Mouse (Mus musculus) C2C12 (cell line): ENCODE results near the gene Trip6. TPM values are rescaled to one million over a fixed set of nuclear protein-coding genes. Genes with fewer than 3 reads are reported as not detected.

ENCODE experiments used
- H3K27me3 ChIP-seq: one replicate; pipeline ENCODE4 v1.6.1; 2011; ENCODE audit not compliant: control insufficient read depth, insufficient read depth, insufficient read length
- H3K36me3 ChIP-seq: one replicate; pipeline ENCODE4 v1.6.1; 2011; ENCODE audit not compliant: control insufficient read depth, insufficient read depth
- H3K4me3 ChIP-seq: one replicate; pipeline ENCODE4 v1.5.1; 2011; ENCODE audit warnings: mild to moderate bottlenecking, control low read depth; ENCODE audit not compliant: poor library complexity, insufficient read depth, severe bottlenecking
- H3K79me2 ChIP-seq: one replicate; pipeline ENCODE4 v1.6.1; 2011; ENCODE audit not compliant: control insufficient read depth, insufficient read depth
- H3K79me3 ChIP-seq: one replicate; pipeline ENCODE4 v1.6.1; 2011; ENCODE audit warnings: low read depth, control low read depth
- H3ac ChIP-seq: one replicate; pipeline ENCODE3; 2011; ENCODE audit warnings: low read depth; ENCODE audit not compliant: control insufficient read depth, insufficient read length
- CEBPB ChIP-seq: IDR thresholded peaks from one replicate; pipeline ENCODE4 v1.6.1; 2011; ENCODE audit warnings: low read depth, mild to moderate bottlenecking, control low read depth, moderate library complexity
- CTCF ChIP-seq: IDR thresholded peaks from one replicate; pipeline ENCODE4 v1.5.1; 2011; ENCODE audit not compliant: control insufficient read depth, insufficient read depth, insufficient read length
- FOSL1 ChIP-seq: IDR thresholded peaks from one replicate; pipeline ENCODE4 v1.8.0; 2011; ENCODE audit warnings: mild to moderate bottlenecking, low read length; ENCODE audit not compliant: poor library complexity, insufficient read depth, severe bottlenecking
- MAX ChIP-seq: IDR thresholded peaks from one replicate; pipeline ENCODE4 v1.6.1; 2011; ENCODE audit warnings: mild to moderate bottlenecking, control low read depth
- MYOD1 ChIP-seq: IDR thresholded peaks from one replicate; pipeline ENCODE4 v1.6.1; 2011; ENCODE audit warnings: low read depth; ENCODE audit not compliant: control insufficient read depth, insufficient read length
- MYOG ChIP-seq: IDR thresholded peaks from one replicate; pipeline ENCODE4 v1.6.1; 2011; ENCODE audit not compliant: control insufficient read depth, insufficient read length; ENCODE audit errors: extremely low read depth
- USF1 ChIP-seq: IDR thresholded peaks from one replicate; pipeline ENCODE4 v1.6.1; 2011; ENCODE audit warnings: low read depth, mild to moderate bottlenecking, control low read depth, moderate library complexity
- polyA plus RNA-seq: library from polyadenylated mRNA; unstranded; fragments of >200 nt; fragmentation: generic; extraction: Trizol; gene quantifications from one replicate; pipeline ENCODE4 v1.2.1, GENCODE M21; 2012; ENCODE audit warnings: missing spikeins

Trip6 gene
- polyA plus RNA-seq, 1 experiment, result 80.0 TPM

DNA sequence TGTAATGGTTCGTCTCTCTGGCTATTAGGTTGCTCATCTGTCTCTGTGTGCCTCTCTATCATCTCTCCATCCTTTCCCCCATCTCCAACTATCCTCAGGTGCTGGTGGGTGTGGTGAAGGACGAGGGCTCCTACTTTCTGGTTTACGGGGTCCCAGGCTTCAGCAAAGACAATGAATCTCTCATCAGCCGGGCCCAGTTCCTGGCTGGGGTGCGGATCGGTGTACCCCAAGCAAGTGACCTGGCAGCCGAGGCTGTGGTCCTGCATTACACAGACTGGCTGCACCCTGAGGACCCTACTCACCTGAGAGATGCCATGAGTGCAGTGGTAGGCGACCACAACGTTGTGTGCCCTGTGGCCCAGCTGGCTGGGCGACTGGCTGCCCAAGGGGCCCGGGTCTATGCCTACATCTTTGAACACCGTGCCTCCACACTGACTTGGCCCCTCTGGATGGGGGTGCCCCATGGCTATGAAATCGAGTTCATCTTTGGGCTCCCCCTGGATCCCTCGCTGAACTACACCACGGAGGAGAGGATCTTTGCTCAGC, 22.8 kb downstream of the Trip6 start:
- no peak overlapping the region for H3ac ChIP-seq
- peaks cover 29% of the 10 kb centered on the region for H3K27me3 ChIP-seq
- H3K79me3 ChIP-seq, result no peaks in the 10 kb centered on the region
- H3K36me3 ChIP-seq, result peaks cover 14% of the 10 kb centered on the region
- no peak overlapping the region for H3K4me3 ChIP-seq
- no peak for TF ChIP-seq MYOD1
- TF ChIP-seq FOSL1, result no peak
- no peak for TF ChIP-seq MYOG
- H3K79me2 ChIP-seq, result no peaks in the 10 kb centered on the region

DNA sequence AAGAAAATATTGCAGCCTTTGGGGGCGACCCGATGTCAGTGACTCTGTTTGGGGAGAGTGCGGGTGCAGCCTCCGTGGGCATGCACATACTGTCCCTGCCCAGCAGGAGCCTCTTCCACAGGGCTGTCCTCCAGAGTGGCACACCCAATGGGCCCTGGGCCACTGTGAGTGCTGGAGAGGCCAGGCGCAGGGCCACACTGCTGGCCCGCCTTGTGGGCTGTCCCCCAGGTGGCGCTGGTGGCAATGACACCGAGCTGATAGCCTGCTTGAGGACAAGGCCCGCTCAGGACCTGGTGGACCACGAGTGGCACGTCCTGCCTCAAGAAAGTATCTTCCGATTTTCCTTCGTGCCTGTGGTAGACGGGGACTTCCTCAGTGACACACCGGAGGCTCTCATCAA, 23.5 kb downstream of the Trip6 start:
- Histone ChIP-seq H3K79me3 (no peaks in the 10 kb centered on the region), H3K79me2 (no peaks in the 10 kb centered on the region), H3K4me3 (no peak overlapping the region), H3K36me3 (peaks cover 8% of the 10 kb centered on the region), H3K27me3 (peaks cover 29% of the 10 kb centered on the region), H3ac (no peak overlapping the region)
- TF ChIP-seq FOSL1, result no peak
- no peak for TF ChIP-seq MYOD1
- peak; percentile 80 for TF ChIP-seq CTCF
- TF ChIP-seq MAX, result no peak
- no peak for TF ChIP-seq MYOG
- no peak for TF ChIP-seq CEBPB
- TF ChIP-seq USF1, result no peak

DNA sequence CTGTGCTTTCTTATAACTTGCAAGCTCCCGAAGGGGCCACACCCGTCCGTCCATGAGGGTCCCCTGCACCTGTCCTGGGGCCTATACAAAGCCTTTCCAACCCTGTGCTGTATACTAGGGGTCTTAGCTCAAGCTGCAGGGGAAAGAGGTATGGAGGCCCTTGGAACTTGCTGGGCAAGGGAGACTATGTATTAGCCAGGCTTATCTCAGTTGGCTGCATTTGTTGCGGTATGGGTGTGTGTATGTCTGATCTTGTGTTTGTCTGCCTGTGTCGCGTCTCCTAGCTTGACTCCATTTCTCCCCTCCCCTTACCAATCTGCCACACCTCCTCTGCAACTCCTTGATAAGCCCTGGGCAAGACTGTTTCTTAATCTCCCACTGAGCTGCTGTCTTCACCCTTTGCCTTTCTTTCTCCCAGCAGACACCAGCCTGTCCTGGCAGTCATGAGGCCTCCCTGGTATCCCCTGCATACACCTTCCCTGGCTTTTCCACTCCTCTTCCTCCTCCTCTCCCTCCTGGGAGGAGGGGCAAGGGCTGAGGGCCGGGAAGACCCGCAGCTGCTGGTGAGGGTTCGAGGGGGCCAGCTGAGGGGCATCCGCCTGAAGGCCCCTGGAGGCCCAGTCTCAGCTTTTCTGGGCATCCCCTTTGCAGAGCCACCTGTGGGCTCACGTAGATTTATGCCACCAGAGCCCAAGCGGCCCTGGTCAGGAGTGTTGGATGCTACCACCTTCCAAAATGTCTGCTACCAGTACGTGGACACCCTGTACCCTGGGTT, 24.4 kb downstream of the Trip6 start:
- Histone ChIP-seq H3K27me3 (peaks cover 29% of the 10 kb centered on the region), H3K79me2 (no peaks in the 10 kb centered on the region), H3K36me3 (no peaks in the 10 kb centered on the region), H3K4me3 (no peak overlapping the region), H3ac (no peak overlapping the region), H3K79me3 (no peaks in the 10 kb centered on the region)
- TF ChIP-seq CTCF, result no peak
- no peak for TF ChIP-seq MYOD1
- TF ChIP-seq MYOG, result no peak
- no peak for TF ChIP-seq MAX
- TF ChIP-seq USF1, result no peak
- no peak for TF ChIP-seq CEBPB
- no peak for TF ChIP-seq FOSL1

DNA sequence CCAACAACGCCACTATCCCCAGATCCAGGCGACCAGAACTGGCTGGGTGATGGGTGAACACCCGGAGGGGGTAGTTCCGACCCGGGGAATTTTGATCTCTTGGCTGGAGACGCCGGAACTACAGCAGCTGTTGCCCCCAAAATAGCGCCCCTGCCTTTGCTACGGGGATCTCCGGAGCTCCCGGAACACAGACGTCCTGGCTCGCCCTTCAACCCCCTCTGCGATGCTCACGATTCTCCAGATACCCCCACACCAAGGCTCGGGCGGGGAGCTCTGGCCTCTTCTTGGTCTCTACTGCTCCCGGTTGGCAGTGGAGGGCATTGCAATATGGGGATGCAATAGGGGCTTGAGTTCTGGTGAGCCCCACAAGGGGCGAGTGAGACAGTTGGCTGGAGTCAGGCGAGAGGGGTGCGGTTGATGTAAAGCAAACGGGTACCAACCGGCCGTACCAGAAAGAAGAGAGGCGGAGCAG, 25.2 kb downstream of the Trip6 start:
- no peak for TF ChIP-seq CTCF
- no peak for TF ChIP-seq USF1
- TF ChIP-seq CEBPB, result no peak
- TF ChIP-seq MYOD1, result no peak
- no peak overlapping the region for H3ac ChIP-seq
- peaks cover 29% of the 10 kb centered on the region for H3K27me3 ChIP-seq

DNA sequence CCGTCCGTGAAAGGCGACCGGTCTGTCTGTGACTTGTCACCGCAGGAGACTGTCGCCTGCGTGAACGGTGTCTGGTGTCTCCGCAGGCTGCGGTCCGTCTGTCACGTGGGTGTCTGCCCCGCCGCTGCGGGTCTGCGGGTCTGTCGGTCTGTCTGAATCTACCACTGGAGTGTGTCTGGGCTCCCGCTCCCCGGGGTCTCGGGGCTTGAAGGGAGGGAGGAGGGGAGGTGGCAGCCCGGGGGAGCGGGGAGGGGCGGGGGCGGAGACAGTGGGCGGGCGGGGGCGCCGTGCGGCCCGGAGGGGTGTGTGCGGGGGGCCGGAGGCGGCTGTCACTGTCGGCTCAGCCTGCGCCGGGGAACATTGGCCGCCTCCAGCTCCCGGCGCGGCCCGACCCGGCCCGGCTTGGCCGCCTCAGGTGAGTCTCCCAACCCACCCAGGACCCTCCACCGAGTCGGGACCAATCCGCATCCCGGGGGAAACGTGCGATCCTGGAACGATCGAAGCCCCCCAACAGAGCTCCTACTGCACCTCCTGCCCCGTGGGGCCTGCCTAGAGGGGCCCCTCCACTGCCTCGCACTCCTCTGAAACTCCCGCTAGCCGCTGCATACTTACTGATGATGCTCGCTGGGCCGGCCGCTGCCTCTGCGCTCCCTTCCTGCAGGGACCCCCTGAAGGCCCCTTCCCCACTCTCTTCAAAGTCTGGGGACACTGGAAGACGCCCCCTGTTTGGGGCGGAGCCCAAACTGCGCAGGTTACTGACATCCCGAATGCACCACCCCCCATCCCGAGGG, 26.1 kb downstream of the Trip6 start:
- peak overlapping the region; percentile 11 for H3ac ChIP-seq
- no peak overlapping the region for H3K4me3 ChIP-seq
- TF ChIP-seq MYOD1 (no peak), CEBPB (no peak), CTCF (no peak), USF1 (no peak), FOSL1 (no peak), MAX (no peak), MYOG (no peak)
- H3K27me3 ChIP-seq, result peaks cover 29% of the 10 kb centered on the region
- H3K79me3 ChIP-seq, result no peaks in the 10 kb centered on the region
- H3K79me2 ChIP-seq, result no peaks in the 10 kb centered on the region
- no peaks in the 10 kb centered on the region for H3K36me3 ChIP-seq

More for the DNA sequence above, 25.2 kb downstream of the Trip6 start:
- Histone ChIP-seq H3K79me3 (no peaks in the 10 kb centered on the region), H3K79me2 (no peaks in the 10 kb centered on the region), H3K4me3 (no peak overlapping the region), H3K36me3 (no peaks in the 10 kb centered on the region)
